Mouse (Mus musculus) kidney, embryonic 14.5 days (tissue): ENCODE results near the gene Pbxip1. TPM values are rescaled to one million over a fixed set of nuclear protein-coding genes. Genes with fewer than 3 reads are reported as not detected.

ENCODE experiments used
- ATAC-seq: fragments of 200-750 bp; cut with Nextera tagmentation; 2 replicates; pipeline ENCODE4 v1.8.0; 2017; ENCODE audit warnings: moderate number of reproducible peaks, mild to moderate bottlenecking, moderate TSS enrichment, moderate library complexity; ENCODE audit not compliant: low FRiP score, low TSS enrichment
- H3K27ac ChIP-seq: fragments of 300-500 bp; sonication (generic); 2 replicates; pipeline ENCODE4 v1.5.1; 2014; ENCODE audit warnings: low read depth, mild to moderate bottlenecking, low read length, moderate library complexity, mixed read lengths
- H3K27me3 ChIP-seq: fragments of 300-500 bp; sonication (generic); 2 replicates; pipeline ENCODE4 v1.6.1; 2014; ENCODE audit warnings: mild to moderate bottlenecking, low read length; ENCODE audit not compliant: control insufficient read depth, insufficient read depth
- H3K36me3 ChIP-seq: fragments of 300-500 bp; sonication (generic); 2 replicates; pipeline ENCODE4 v1.6.1; 2014; ENCODE audit warnings: low read length, mixed read lengths; ENCODE audit not compliant: control insufficient read depth, insufficient read depth
- H3K4me1 ChIP-seq: fragments of 300-500 bp; sonication (generic); 2 replicates; pipeline ENCODE4 v1.6.1; 2014; ENCODE audit warnings: low read length, mixed read lengths; ENCODE audit not compliant: control insufficient read depth, insufficient read depth
- H3K4me2 ChIP-seq: fragments of 300-500 bp; sonication (generic); replicated peaks from 2 replicates; pipeline ENCODE4 v1.6.1; 2014; ENCODE audit warnings: low read depth, mild to moderate bottlenecking, low read length
- H3K4me3 ChIP-seq: fragments of 300-500 bp; sonication (generic); 2 replicates; pipeline ENCODE4 v1.5.1; 2014; ENCODE audit warnings: mild to moderate bottlenecking, low read length
- H3K9ac ChIP-seq: fragments of 300-500 bp; sonication (generic); 2 replicates; pipeline ENCODE4 v1.6.1; 2014; ENCODE audit warnings: low read depth, mild to moderate bottlenecking, low read length, moderate library complexity
- H3K9me3 ChIP-seq: fragments of 300-500 bp; sonication (generic); 2 replicates; pipeline ENCODE4 v1.6.1; 2016; ENCODE audit warnings: low read length; ENCODE audit not compliant: control insufficient read depth
- WGBS: fragments of 180-500 bp; shearing (Covaris S2); extraction: QIAGEN DNeasy Blood & Tissue Kit; methylation state at CpG from one replicate; pipeline ENCODE4 v1.1.7; 2014; 5-methylcytosine and 5-hydroxymethylcytosine counted together
- polyA plus RNA-seq: library from polyadenylated mRNA; unstranded; fragments of >200 nt; fragmentation: Nextera tagmentation; extraction: Ambion mirVana; gene quantifications from 2 replicates; pipeline ENCODE4 v1.2.1, GENCODE M21; 2014

The Pbxip1 gene
- polyA plus RNA-seq, 1 experiment from 2014 or later = 15.5 TPM

DNA sequence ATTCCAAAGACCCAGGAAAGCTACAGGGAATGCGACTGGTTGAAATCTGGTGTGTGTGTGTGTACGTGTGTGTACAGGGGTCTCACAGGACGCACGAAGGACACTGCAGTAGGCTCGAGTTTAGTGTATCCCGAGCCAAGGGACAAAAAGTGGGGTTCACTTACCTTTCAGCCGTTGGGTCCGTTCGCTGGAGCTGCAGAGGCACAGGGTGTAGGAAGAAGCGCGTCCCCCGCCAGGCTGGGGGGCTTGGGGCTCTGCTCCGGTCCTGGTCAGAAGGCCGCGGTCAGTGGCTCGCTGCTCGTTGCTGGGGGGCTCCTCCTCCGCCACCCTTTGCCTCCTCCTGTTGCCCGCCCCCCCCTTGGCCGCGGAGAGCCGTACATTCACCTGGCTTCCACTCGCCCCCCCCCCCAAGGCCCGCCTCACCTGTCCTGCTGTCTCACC lies 43.6 kb upstream of the Pbxip1 start:
- peak overlapping the region; percentile 67; the same call in 1 of the 2 replicates for H3K27ac ChIP-seq
- H3K4me1 ChIP-seq = peaks cover 32% of the 10 kb centered on the region

GRCm38 (mm10) chr3:89393605-89394004 lies 42.9 kb upstream of the Pbxip1 start:
- Histone ChIP-seq H3K36me3 (no peaks in the 10 kb centered on the region), H3K9me3 (no peaks in the 10 kb centered on the region), H3K27ac (peak overlapping the region; percentile 74), H3K9ac (peak overlapping the region; percentile 57; the same call in 1 of the 2 replicates), H3K4me3 (peak overlapping the region; percentile 51), H3K4me1 (peaks cover 32% of the 10 kb centered on the region), H3K4me2 (peak overlapping the region; percentile 99), H3K27me3 (no peaks in the 10 kb centered on the region)
- under 1% methylated on average over 15 of the region's 15 CpGs for WGBS
- peak; percentile 94 for ATAC-seq

More for the DNA sequence above, 43.6 kb upstream of the Pbxip1 start:
- Histone ChIP-seq H3K27me3 (no peaks in the 10 kb centered on the region), H3K36me3 (no peaks in the 10 kb centered on the region), H3K4me2 (peak overlapping the region; percentile 99), H3K4me3 (peak overlapping the region; percentile 51), H3K9me3 (no peaks in the 10 kb centered on the region), H3K9ac (peak overlapping the region; percentile 65)
- ATAC-seq = no peak
- 0% methylated on average over 22 of the region's 24 CpGs for WGBS

- peak within 1 kb of the TSS; percentile 99 for H3K4me2 ChIP-seq
- no peaks in the 10 kb centered on the region for H3K9me3 ChIP-seq
- peak within 1 kb of the TSS; percentile 57; the same call in 1 of the 2 replicates for H3K9ac ChIP-seq
- peak within 1 kb of the TSS; percentile 74 for H3K27ac ChIP-seq
- H3K4me3 ChIP-seq = peak within 1 kb of the TSS; percentile 51
- H3K27me3 ChIP-seq = no peaks in the 10 kb centered on the region
- no peaks in the 10 kb centered on the region for H3K36me3 ChIP-seq
- WGBS = under 1% methylated on average over 42 of the region's 42 CpGs
- H3K4me1 ChIP-seq = peaks cover 32% of the 10 kb centered on the region
- ATAC-seq = peak; percentile 57
These were observed 42.3 kb upstream of the Pbxip1 start, which contains the start of gene Zbtb7b for GRCm38 (mm10) chr3:89394006-89394893. TSS of gene Zbtb7b (minus strand) at chr3:89394776.

DNA sequence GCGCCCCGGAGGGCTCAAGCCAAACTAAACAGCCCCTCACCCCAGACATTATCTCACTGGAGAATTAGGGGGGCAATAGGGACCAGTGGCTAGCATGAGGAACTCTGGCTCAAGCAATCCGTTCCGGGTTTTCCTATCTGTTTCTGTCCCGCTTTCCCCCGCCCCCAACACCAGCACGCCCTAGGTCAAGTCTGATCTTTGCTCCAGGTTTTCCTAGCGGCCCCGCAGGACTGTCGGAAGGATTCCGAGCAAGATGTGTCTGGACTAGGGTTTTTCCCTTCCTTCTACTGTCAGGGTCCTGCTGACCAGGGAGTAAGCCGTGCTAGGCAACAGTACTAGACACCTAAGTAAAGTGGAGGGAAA lies 41.6 kb upstream of the Pbxip1 start:
- Histone ChIP-seq H3K27ac (peak overlapping the region; percentile 74), H3K9ac (peak overlapping the region; percentile 57; the same call in 1 of the 2 replicates), H3K4me3 (peak overlapping the region; percentile 51), H3K4me2 (peak overlapping the region; percentile 99), H3K9me3 (no peaks in the 10 kb centered on the region), H3K4me1 (peaks cover 32% of the 10 kb centered on the region), H3K36me3 (no peaks in the 10 kb centered on the region), H3K27me3 (no peaks in the 10 kb centered on the region)
- under 1% methylated on average over 12 of the region's 12 CpGs for WGBS
- ATAC-seq = peak; percentile 13

DNA sequence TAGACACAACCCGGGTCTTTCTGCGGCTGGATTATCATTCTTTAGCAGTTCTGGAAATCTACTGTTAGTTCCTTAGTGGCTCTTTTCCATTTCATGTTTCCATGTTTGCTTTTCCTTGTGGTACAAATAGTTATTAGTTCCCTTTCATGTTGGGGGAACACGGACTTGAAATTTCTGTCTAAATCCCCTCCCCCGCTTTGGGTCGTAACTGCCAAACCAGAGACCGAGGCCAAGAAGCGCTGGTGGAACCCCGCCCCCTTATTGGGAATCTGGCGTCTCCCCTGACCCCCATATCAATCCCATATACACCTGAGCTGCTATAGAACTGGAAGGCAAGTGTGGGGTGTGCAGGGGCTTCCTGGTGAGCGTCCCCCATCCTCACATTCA lies 41.1 kb upstream of the Pbxip1 start:
- WGBS = 2% methylated on average over 10 of the region's 10 CpGs
- Histone ChIP-seq H3K9me3 (no peaks in the 10 kb centered on the region), H3K9ac (peak overlapping the region; percentile 57; the same call in 1 of the 2 replicates), H3K36me3 (no peaks in the 10 kb centered on the region), H3K4me3 (peak overlapping the region; percentile 51), H3K4me2 (peak overlapping the region; percentile 99), H3K27ac (peak overlapping the region; percentile 74; the same call in 1 of the 2 replicates), H3K4me1 (peaks cover 27% of the 10 kb centered on the region), H3K27me3 (no peaks in the 10 kb centered on the region)
- no peak for ATAC-seq

DNA sequence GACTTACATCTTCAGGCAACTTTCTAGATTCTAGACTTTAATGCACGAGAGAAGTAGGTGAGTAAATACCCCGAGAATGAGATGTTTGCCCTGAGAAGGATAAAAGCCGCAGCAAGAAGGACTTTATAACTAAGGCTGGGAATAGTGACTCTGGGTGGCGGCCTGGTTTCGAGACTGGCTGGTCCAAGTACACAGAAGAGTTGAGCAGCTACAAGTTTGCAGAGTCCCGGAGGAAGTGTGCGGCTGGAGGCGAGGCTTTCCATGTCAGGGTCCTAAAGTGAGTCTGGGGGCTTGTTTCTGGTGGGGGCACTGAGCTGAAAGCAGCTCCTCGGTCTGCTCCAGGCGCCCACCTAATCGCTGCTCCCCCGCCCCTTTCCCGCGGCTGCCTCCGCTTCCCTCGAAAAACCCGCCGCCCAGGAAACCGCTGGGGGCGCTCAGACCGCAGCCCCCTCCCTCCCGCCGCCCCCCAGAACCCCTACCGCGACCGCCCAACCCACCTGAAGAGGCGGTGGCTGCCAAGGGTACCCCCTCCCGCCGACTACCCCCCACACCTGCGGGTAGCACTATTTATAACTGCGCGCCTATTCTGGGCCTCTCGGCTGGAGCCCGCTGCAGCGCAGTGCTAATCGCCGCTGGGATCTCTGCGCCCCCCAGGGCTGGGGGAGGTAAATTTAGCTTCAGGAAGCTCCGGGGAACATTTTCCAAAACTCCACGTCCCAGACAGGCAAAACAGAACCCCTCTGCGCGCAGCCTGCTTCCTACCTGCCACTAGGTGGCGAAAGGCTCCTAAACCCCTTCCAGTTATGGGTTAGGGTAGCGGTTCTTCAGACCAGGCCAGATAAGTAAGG lies 40.5 kb upstream of the Pbxip1 start:
- H3K27me3 ChIP-seq = no peaks in the 10 kb centered on the region
- ATAC-seq = peak; percentile 22; the same call in 1 of the 2 replicates
- H3K27ac ChIP-seq = peak overlapping the region; percentile 42; the same call in 1 of the 2 replicates
- H3K9me3 ChIP-seq = no peaks in the 10 kb centered on the region
- H3K4me2 ChIP-seq = peak overlapping the region; percentile 99
- peaks cover 22% of the 10 kb centered on the region for H3K4me1 ChIP-seq
- WGBS = under 1% methylated on average over 44 of the region's 44 CpGs
- H3K4me3 ChIP-seq = peak overlapping the region; percentile 51
- H3K36me3 ChIP-seq = no peaks in the 10 kb centered on the region
- peak overlapping the region; percentile 57 for H3K9ac ChIP-seq

GRCm38 (mm10) chr3:89396654-89397005 lies 39.9 kb upstream of the Pbxip1 start:
- WGBS = 2% methylated on average over 4 of the region's 4 CpGs
- peaks cover 16% of the 10 kb centered on the region; the same call in 1 of the 2 replicates for H3K4me1 ChIP-seq
- peak overlapping the region; percentile 99 for H3K4me2 ChIP-seq
- H3K4me3 ChIP-seq = peak overlapping the region; percentile 51
- no peaks in the 10 kb centered on the region; the same call in 1 of the 2 replicates for H3K36me3 ChIP-seq
- H3K27ac ChIP-seq = no peak overlapping the region
- no peaks in the 10 kb centered on the region for H3K9me3 ChIP-seq
- H3K27me3 ChIP-seq = no peaks in the 10 kb centered on the region
- H3K9ac ChIP-seq = no peak overlapping the region; the same call in 1 of the 2 replicates
- ATAC-seq = no peak

DNA sequence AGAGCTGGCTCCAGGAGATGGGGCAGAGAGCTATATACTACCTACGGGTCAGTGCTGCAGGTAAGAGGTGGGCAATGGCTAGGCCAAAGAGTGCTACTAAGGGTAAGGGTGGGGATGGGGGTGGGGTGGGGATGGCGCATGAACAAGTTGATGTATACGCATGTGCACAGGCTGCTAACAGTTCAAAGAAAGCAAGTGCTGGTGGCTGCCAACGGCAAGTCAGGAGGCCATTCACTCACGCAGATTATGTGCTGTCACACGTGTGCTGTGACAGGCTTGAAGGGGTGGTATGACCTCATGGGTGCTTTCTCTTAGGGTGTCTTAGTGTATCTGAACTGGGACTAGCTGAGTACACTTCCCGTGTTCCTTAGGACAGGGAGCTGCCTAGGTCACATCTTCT lies 35.2 kb upstream of the Pbxip1 start:
- Histone ChIP-seq H3K9ac (no peak overlapping the region), H3K4me2 (no peak overlapping the region), H3K36me3 (peaks cover 14% of the 10 kb centered on the region; the same call in 1 of the 2 replicates), H3K4me1 (no peaks in the 10 kb centered on the region), H3K27me3 (no peaks in the 10 kb centered on the region), H3K9me3 (no peaks in the 10 kb centered on the region), H3K27ac (no peak overlapping the region), H3K4me3 (no peak overlapping the region)
- 94% methylated on average over 7 of the region's 7 CpGs for WGBS
- ATAC-seq = no peak
